Mouse (Mus musculus): ENCODE results near the gene Rab33b. TPM values are rescaled to one million over a fixed set of nuclear protein-coding genes. Genes with fewer than 3 reads are reported as not detected.

Rab33b gene
- polyA plus RNA-seq, 1 experiment from 2014 or later, result 27.3 TPM

DNA sequence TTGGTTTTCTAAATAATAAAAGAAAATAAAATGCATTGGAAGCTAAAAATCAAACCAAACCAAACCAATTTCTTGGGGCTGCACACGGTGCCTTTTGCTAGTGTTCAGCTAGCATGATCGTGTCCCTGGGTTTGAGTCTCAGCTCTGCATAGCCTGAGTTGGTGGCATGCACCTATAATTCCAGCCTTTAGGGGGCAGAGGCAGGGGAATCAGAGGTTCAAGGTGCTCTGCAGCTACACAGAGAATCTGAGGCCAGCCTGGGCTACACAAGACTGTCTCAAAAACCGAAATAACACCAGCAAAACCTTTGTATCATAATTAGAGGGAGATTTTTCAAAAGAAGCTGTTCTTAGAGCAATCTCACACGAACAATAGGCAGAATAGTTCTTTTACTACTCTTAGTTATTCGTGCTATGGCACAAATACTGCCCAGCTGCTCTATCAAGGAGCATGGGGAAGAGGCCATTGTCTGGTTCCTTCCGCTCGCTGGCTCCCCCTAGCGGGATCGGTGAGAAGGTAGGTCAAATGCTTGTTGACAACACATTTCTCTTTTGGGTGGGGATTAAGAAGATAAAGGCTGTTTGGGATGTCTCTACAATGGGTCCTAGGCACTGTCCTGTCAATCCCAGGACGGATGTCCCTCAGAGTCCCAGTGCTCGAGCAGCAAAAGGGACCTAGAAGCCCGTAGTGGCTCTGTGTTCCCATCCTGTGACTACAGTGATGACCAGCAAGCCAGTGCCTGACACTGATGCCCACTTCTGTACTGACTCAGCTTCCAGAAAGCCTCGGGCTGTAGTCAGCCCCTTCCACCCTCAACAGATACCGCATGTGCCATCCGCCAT lies 56.1 kb downstream of the Rab33b start:
- Histone ChIP-seq H3K27ac (no peak overlapping the region), H3K27me3 (no peaks in the 10 kb centered on the region), H3K4me3 (no peak overlapping the region), H3K9ac (no peak overlapping the region), H3K4me1 (no peaks in the 10 kb centered on the region), H3K9me3 (no peaks in the 10 kb centered on the region), H3K36me3 (peaks cover 67% of the 10 kb centered on the region), H3K4me2 (no peak overlapping the region)
- WGBS, result 58% methylated on average over 15 of the region's 15 CpGs
- no peak for ATAC-seq (ENCODE audit: insufficient number of reproducible peaks, insufficient read depth, low FRiP score, low TSS enrichment, low read depth)

DNA sequence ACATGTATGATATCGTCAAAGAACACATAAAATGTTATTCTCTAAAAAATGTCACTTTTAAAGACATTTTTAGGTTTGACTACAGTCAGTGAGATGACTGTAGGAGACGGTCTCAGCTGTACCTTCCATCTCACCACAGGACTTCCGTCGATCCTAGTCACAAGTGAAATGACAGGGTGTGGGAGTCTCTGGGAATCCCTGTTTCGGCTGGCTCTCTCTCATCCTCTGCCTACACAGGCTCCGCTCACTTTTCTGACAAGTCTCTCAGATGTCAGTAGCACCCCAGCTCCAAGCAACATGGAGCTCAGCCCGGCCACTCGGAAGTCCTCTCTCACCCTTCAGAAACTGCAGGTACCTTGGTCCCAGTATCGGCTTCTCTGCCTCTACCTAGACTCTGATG lies 56.9 kb downstream of the Rab33b start:
- no peak overlapping the region for H3K4me3 ChIP-seq
- no peaks in the 10 kb centered on the region for H3K9me3 ChIP-seq
- no peak overlapping the region for H3K27ac ChIP-seq
- ATAC-seq (ENCODE audit: insufficient number of reproducible peaks, insufficient read depth, low FRiP score, low TSS enrichment, low read depth), result no peak
- H3K4me1 ChIP-seq, result no peaks in the 10 kb centered on the region
- peaks cover 63% of the 10 kb centered on the region for H3K36me3 ChIP-seq
- no peak overlapping the region for H3K9ac ChIP-seq
- H3K27me3 ChIP-seq, result no peaks in the 10 kb centered on the region
- WGBS, result 95% methylated on average over 9 of the region's 9 CpGs
- no peak overlapping the region for H3K4me2 ChIP-seq

DNA sequence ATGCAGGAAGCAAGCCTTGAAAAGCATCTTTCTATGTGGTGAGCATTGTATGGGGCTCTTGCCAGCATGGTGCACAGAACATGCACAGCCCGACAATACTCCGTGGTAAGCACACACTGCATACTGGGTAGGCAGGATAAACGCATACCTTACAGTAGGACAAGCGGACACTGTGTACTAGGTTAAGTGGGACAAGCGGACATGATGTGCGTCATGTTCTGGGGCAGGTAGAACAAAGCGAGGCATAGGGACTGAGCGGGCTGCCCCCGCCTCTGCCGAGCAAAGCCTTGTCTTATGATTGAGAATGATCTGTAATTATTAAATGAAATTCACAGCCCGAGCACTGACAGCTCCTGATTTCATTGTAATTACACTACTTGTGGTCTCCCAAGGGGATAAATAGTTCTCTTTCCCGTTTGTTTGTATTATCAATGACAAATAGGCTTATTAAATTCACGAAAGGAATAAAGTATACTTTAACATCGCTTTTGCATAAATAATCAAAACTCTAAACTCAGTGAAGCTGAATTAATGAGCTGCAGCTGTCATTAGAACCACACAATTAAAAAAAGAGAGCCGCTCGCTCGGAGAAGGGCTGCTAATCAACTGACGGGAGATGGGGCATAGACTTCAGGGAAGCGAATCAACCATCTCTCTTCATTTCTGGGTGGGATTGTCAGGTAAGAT lies 60.9 kb downstream of the Rab33b start:
- H3K4me3 ChIP-seq, result no peak overlapping the region
- ATAC-seq (ENCODE audit: insufficient number of reproducible peaks, insufficient read depth, low FRiP score, low TSS enrichment, low read depth), result no peak
- peaks cover 59% of the 10 kb centered on the region for H3K36me3 ChIP-seq
- 84% methylated on average over 19 of the region's 19 CpGs for WGBS
- H3K27ac ChIP-seq, result no peak overlapping the region
- 0 out of 2 replicates have a peak, but pooled peaks cover 7% of the 10 kb centered on the region for H3K4me1 ChIP-seq
- H3K9ac ChIP-seq, result no peak overlapping the region
- no peaks in the 10 kb centered on the region for H3K9me3 ChIP-seq
- no peak overlapping the region for H3K4me2 ChIP-seq
- H3K27me3 ChIP-seq, result no peaks in the 10 kb centered on the region

Other genes starting within 250 kb of the Rab33b start
- gene Elf2, start 143.3 kb upstream of the Rab33b start, polyA plus RNA-seq (2015; fragmentation: Nextera tagmentation; extraction: Ambion mirVana), result 64.5 and 72.5 TPM in 2 replicates
- gene Mgarp, start 87.2 kb upstream of the Rab33b start, polyA plus RNA-seq (2015; fragmentation: Nextera tagmentation; extraction: Ambion mirVana), result 5.2 and 7.0 TPM in 2 replicates
- 766 and 796 TPM in 2 replicates for gene Ndufc1, start 74.9 kb upstream of the Rab33b start, polyA plus RNA-seq (2015; fragmentation: Nextera tagmentation; extraction: Ambion mirVana)
- gene Naa15, start 68.8 kb upstream of the Rab33b start, polyA plus RNA-seq (2015; fragmentation: Nextera tagmentation; extraction: Ambion mirVana), result 52.5 and 61.9 TPM in 2 replicates
- gene Setd7, start 77.0 kb downstream of the Rab33b start, polyA plus RNA-seq (2015; fragmentation: Nextera tagmentation; extraction: Ambion mirVana), result 3.7 and 3.9 TPM in 2 replicates
- 1.3 and 2.1 TPM in 2 replicates for gene Mgst2, start 176.4 kb downstream of the Rab33b start, polyA plus RNA-seq (2015; fragmentation: Nextera tagmentation; extraction: Ambion mirVana)

Measured in embryonic facial prominence, embryonic 13.5 days (tissue).